Mouse (Mus musculus) testis, postnatal 10 days (tissue): ENCODE measurements around the gene Map3k4.
"Not testable (repeated sequence)": the region's sequence is repeated elsewhere in the genome, so short reads cannot be mapped to it uniquely, and the experiment has no call there.

ENCODE experiments used
- DNase-seq: peaks from one replicate; pipeline ENCODE4 v3.0.0; 2021; ENCODE audit warnings: low spot score

Map3k4 gene

DNA sequence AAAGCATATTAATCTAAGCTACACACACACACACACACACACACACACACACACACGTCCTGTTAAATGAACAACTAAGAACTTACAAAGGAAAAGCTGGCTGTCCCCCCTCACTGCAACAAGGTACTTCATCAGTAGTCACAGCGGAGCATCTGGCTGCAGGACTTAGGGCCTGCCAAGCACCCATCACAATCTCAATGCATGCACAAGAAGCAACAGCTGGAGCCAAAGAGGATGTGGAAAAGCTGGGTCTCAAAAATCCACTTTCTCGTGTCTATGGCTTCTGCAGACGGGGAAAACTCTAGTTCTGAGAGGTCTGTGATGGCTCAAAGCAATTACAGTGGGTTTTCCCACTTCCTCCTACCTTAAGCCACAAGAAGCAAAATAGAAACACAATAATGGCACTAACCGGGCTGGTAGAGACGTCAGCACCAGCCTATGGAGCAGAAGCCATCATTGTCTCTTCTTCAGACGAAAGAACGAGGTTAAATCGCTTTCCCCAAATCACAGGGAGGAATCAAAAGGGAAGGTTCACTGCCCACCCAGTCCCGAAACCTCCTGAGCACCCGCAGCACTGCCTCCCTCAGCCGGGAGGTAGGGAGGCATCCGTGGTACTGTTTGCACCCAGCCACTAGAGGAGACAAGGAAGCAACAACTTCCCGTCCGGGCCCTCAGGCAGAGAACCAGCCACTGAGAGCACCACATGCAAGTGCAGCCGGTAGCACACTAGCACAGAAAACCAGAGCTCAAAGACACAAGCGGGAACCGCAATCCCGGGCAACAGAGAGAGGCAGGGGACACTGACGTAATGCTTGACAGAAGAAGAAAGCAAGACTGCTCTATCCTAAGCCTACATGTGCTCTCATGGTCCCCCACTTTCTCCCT lies 11.1 kb downstream of the Map3k4 start:
- peak; percentile 37 for DNase-seq

DNA sequence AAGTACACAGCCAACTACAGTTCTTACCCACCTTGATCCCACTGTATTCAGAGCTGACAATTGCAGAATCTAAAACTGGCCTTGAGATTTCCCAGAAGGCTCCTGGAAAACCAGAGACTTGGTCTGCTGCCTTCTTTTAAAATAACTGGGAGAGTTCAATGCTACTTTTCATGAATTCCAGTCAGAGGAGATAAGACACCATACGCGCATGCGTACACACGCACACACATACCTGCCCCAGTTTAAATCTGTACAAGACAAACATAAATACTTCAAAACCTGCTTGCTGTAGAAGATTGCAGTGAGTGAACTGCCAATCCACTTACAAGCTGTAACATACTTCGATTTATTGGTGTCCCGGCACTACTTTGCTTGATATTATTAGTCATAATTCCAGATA lies 13.9 kb downstream of the Map3k4 start:
- no peak for DNase-seq

DNA sequence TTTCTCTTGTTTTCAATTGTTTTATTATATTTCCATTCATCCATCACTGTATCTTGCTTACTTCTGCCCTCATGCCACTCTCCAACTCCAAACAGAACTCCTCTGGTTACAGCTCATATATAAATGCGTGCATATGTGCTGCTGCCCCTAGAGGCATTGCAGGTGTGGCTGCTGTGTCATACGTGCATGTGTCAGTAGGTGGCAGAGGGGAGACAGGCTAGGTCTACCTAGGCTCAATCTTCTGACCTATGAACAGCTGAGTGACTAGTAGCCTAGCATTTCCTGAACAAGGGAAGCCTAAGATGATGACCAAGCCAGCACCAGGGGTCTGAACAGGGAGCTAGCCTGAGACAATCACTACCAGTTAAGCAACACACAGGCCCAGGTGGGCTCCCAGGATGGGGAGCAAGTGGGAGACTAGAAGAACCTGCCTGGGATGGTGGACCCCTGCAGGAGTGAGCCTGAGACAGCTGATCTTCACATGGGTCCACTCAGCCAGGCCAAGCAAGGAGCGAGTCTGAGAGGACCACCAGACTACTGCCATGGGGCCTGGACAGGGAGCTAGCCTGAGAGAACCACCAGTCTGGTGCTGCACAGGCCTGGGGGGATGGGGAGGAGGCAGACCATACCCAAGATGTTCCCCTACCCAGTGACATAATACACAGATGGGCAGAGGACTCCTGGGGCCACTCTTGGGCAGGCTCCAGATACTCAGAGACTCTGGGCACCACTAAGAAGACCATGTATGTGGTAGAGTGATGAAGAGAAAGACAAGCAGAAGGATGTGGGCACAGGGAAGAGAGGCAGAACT lies 17.5 kb downstream of the Map3k4 start:
- peak; percentile 54 for DNase-seq

GRCm38 (mm10) chr17:12300127-12300675 lies 18.4 kb downstream of the Map3k4 start:
- peak; percentile 29 for DNase-seq

DNA sequence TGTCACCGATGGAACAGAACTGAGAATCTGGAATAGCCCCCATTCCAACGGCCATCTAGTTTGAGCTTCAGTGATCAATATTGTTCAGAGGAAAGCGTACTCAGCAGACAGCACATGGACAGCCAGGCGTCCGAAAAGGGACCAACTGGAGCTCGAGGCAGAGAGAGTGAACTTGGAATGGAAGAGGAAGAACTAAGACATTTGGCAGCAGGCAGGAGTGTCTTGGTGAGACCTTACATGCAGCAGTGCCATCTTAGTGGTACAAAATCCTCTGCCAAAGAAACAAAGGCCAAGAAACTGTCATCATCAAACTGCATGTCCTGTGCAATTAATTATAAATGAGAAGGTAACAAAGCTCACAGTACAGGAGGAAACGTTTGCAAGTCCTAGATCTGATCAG lies 19.2 kb downstream of the Map3k4 start:
- no peak for DNase-seq

GRCm38 (mm10) chr17:12297978-12298377 lies 20.6 kb downstream of the Map3k4 start:
- peak; percentile 30 for DNase-seq

- peak; percentile 40 for DNase-seq
Observed at GRCm38 (mm10) chr17:12297292-12297691, 21.3 kb downstream of the Map3k4 start.

DNA sequence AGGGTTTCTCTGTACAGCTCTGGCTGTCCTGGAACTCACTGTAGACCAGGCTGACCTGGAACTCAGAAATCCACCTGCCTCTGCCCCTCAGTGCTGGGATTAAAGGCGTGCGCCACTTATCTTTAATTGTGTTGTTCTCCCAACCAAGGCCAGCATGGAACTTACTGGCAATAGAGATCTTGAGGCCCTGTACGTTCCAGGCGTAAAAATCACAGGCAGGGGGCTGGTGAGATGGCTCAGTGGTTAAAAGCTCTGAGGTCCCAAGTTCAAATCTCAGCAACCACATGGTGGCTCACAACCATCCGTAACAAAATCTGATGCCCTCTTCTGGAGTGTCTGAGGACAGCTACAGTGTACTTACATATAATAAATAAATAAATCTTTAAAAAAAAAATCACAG lies 22.7 kb downstream of the Map3k4 start:
- peak; percentile 28 for DNase-seq

DNA sequence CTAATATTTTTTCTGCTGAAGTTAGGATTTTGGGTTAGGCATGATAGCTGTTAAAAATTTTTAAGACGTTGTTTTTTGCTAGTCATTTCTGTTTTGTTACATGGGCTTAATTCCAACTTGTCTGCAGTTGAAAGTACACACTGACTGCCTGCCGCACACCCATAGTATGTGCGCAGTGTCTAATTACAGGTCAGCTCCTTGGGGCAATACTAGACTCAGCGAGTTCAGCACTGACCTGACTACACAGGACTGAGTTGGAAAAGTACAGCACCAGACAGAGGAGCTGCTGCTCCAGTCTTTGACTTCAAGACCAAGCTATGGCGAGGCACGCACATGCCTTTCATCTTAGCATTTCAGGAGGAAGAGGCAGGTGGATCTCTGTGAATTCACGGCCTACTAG lies 24.2 kb downstream of the Map3k4 start:
- peak; percentile 32 for DNase-seq

GRCm38 (mm10) chr17:12293571-12293970 lies 25.0 kb downstream of the Map3k4 start:
- no peak for DNase-seq

DNA sequence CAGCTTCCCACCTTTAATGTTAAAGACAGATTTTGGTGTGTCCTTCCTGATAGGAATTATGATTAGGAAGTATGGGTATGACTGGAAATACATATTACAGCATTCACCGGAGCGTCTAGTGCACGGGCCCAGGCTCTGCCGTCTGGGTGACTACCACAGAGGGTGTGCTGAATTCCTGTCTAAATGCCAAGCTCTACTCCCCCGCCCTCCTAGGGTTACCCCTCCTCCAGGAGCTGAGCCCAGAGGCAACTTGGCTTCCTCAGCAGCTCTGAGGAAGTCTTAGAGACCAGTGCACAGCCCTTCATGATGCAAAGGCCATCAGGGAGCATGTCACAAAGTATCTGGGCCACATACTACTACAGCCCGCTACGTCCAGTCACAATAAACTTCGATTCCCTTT lies 25.7 kb downstream of the Map3k4 start:
- peak; percentile 58 for DNase-seq

DNA sequence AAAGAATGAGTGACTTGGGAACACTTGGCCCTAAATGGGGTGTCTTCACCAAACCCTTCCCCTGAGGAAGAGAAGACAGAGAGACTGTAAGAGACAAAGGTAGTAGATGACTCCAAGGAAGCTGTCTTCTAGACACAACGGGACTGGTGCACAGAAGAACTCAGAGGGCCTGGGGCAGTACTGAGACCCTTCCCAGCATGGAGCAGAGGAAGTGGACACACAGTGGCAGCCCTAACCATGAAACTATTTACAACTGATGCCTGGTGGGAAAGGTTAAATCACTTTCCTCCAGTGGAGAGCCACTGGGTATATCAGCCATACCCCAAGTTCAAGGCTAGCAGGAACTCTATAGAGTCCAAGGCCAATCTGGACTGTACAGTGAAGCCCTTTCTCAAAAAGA lies 26.2 kb downstream of the Map3k4 start:
- DNase-seq, result no peak

DNA sequence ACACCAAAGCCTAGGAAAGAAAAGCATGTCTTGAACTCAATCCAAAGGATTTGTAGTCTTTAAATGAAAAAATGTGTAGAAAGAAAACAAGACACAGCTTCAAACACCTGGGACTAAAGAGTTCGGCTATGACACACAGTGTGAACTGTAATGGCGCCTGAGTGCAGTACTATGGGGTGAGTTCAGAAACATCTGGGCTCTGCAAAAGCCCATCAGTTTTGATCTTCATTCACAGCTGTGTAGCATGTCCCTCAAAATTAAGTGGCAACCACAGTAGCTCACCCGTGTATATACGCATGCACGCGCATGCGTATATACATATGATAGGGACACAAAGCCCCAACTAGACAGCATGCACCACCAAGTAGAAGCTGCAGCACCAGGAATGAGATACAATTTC lies 27.4 kb downstream of the Map3k4 start:
- DNase-seq, result no peak

GRCm38 (mm10) chr17:12290735-12291134 lies 27.9 kb downstream of the Map3k4 start:
- no peak for DNase-seq

GRCm38 (mm10) chr17:12289836-12290235 lies 28.8 kb downstream of the Map3k4 start:
- not testable (repeated sequence) for DNase-seq

DNA sequence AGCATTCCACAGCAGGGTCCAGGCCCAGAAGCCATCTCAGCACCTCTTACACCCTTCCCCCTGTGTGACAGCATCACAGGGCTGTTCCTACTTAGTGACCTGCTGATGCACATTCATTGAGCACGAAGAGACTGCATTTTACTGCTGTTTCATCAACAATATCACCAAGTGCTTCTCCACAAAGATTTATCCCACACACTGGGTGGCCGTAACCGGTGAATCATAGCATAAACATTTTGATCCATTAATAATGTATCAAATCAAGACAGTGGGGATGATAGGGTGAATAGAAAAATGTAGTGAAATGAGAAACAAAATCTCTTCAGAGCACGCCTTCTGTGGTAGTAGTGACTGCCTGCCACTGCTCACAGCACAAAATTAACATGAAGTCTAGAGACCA lies 29.7 kb downstream of the Map3k4 start:
- DNase-seq, result no peak

- DNase-seq, result no peak
Observed at GRCm38 (mm10) chr17:12279810-12280209, 38.8 kb downstream of the Map3k4 start.

DNA sequence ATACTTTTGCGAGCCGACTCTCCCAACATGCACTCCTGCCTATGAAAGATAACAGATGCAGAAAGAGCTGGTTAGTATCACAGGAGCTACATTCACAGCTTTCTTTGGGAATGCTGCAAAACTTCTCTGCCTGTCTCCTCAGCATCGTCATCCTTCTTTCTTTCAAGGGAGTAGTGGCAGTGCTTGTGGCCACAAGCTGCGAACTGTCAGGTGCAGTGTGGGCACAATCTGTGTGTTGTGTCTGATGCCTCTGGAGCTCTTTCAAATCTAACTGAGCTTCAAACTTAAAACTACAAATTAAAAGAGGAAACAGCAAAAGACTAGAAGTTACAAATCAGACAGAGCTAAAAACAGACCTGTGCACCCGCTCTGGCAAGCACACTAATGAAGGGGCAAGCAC lies 40.5 kb downstream of the Map3k4 start:
- DNase-seq, result no peak

GRCm38 (mm10) chr17:12277297-12277696 lies 41.3 kb downstream of the Map3k4 start:
- DNase-seq, result no peak

DNA sequence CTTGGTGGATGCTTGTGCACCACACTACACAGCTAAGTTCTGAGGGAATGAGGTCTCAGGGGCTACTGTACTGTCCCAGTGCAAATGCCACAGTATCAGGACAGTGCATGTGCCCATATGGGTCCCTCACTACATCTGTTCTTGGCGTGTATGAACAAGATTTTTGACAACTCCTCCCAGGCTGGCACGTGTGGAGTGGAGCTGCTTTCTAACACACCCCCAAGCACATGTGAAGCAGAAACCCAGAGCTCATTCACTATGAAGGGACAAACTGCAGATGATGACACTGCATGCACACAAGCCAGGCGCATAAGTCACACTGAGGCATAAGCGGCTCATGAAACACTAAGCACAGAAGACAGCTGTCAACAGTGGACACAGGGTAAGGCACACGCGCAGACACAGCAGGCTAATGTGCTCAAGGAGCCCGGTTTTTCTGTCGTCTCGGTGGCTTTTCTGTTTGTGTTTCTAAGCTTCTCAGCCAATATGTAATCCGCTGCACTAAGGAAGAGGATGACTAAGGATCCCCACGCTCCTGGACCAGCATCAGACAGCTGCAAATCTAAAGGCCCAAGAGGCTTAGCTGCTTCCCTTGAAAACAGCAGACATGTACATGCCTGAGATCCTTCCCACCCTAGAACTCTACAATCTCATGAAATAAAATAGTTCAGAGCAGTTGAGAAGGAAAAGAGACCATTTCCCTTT lies 41.9 kb downstream of the Map3k4 start:
- DNase-seq, result no peak

- no peak for DNase-seq
Observed at GRCm38 (mm10) chr17:12275756-12276155, 42.8 kb downstream of the Map3k4 start.

DNA sequence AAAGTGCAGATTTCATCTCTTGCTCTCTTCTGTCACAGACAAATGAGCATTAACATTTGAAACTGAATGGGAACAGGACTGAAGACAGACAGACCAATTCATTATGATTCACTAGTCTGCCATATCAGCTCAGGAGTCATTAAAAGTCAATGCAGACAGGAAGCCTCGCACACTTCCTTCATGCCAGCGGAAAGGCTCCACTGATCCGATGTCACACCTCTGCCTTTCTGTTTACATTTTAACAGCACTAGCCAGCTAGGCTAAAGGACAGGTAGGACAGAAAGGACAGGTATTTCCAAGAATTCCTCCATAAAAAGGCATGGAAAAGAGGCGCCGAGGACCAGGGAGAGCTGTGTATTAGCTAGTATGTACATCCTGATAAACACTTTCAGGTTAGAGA lies 45.6 kb downstream of the Map3k4 start:
- no peak for DNase-seq
